Mouse (Mus musculus) myocyte (in vitro differentiated cells): Measurements from ENCODE around the gene A930002H24Rik.

Experiments used
- MAX ChIP-seq: IDR thresholded peaks from one replicate; pipeline ENCODE4 v1.6.1; 2011; ENCODE audit warnings: low read depth, mild to moderate bottlenecking, control low read depth
- MYOD1 ChIP-seq, 3 experiments: IDR thresholded peaks; one replicate each; pipeline ENCODE4 v1.6.1; 2011; ENCODE audit warnings: control low read depth in 2 of 3, low read depth in 2 of 3, mild to moderate bottlenecking in 2 of 3, moderate library complexity in 1 of 3; ENCODE audit not compliant: insufficient read length in 2 of 3, control insufficient read depth in 1 of 3
- MYOG ChIP-seq, 3 experiments: IDR thresholded peaks; one replicate each; pipeline ENCODE4 v1.6.1; 2011; ENCODE audit warnings: control low read depth in 2 of 3, low read depth in 2 of 3, mild to moderate bottlenecking in 2 of 3; ENCODE audit not compliant: insufficient read length in 2 of 3, control insufficient read depth in 1 of 3, insufficient read depth in 1 of 3
- POLR2A ChIP-seq: IDR thresholded peaks from one replicate; pipeline ENCODE4 v1.6.1; 2011; ENCODE audit warnings: low read depth, mild to moderate bottlenecking, control low read depth, moderate library complexity; ENCODE audit not compliant: insufficient read length
- POLR2AphosphoS2 ChIP-seq: IDR thresholded peaks from one replicate; pipeline ENCODE4 v1.6.1; 2011; ENCODE audit warnings: low read depth, control low read depth; ENCODE audit not compliant: insufficient read length
- REST ChIP-seq: IDR thresholded peaks from one replicate; pipeline ENCODE4 v1.6.1; 2011; ENCODE audit warnings: mild to moderate bottlenecking, control low read depth, moderate library complexity; ENCODE audit not compliant: insufficient read depth, insufficient read length
- SRF ChIP-seq: IDR thresholded peaks from one replicate; pipeline ENCODE4 v1.6.1; 2011; ENCODE audit warnings: low read depth; ENCODE audit not compliant: control insufficient read depth, insufficient read length
- TCF12 ChIP-seq: IDR thresholded peaks from one replicate; pipeline ENCODE4 v1.6.1; 2011; ENCODE audit warnings: mild to moderate bottlenecking, control low read depth; ENCODE audit not compliant: poor library complexity, insufficient read depth, severe bottlenecking
- USF1 ChIP-seq: IDR thresholded peaks from one replicate; pipeline ENCODE4 v1.6.1; 2011; ENCODE audit warnings: low read depth, mild to moderate bottlenecking, control low read depth, moderate library complexity

DNA sequence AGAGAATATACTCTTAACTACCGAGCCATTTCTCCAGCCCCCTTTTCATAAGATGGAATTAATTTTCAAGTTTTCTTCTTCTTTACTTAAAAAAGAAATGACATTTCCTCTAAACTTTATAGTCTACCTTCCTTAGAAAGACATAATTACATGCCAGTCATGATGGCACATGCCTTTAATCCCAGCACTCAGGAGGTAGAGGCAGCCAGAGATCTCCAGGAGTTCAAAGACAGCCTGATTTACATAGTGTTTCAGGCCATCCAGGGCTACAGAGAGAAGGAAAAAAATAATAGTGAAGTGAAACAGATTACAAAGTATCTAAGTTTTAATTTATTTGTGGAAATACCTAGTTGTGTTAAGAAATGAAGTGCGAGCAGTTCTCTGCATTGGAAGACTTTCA is 27.4 kb downstream of the A930002H24Rik start:
- no peak for TF ChIP-seq POLR2A
- TF ChIP-seq USF1: no peak
- TF ChIP-seq TCF12: no peak
- no peak for TF ChIP-seq SRF
- TF ChIP-seq MYOD1 (IDR thresholded peaks at IDR 0.05; ENCODE audit: control insufficient read depth in 1 of 3, insufficient read length in 2 of 3, low read depth in 2 of 3): no peak
- no peak for TF ChIP-seq MAX
- no peak for TF ChIP-seq MYOG (IDR thresholded peaks at IDR 0.05; ENCODE audit: control insufficient read depth in 1 of 3, insufficient read depth in 1 of 3, insufficient read length in 2 of 3, low read depth in 2 of 3)
- TF ChIP-seq REST: no peak
- no peak for TF ChIP-seq POLR2AphosphoS2
